ENCODE assay signal across 8 mouse cellular contexts in the genomic region with DNA sequence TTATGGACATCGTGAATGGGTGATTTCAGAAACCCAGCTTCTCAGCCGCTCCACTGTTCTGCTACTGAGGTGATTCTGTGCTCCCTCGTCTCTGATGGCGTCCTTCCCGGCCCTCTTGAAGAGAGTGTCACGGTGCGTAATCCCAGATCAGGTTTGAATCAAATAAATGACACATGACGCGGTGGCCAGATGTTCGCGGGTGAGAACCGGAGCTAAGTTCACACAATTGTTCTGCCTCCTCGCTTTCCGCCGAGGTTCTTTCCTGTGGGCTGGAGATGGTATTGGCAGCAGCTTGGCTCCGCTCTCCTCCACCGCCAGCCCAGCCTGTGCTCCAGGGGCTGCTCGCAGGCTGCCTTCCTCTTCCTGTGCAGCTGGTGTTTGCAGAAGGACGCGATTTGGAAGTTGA.
DNase-seq lines count a peak whose midpoint lies in the region; ATAC-seq and TF ChIP-seq lines count a peak whose summit lies in the region.
"Had no signal": no experiment of that assay in that cellular context is flagged by ENCODE, and none has a peak within 500 bp of the region (broad histone marks: within the 10 kb centered on the region; RNA-seq: fewer than 3 reads in every experiment).

No protein-coding gene starts in this region.

- H3K4me3 ChIP-seq in ES-Bruce4 (ENCODE audit: low read depth, low read length): peak overlapping the region; percentile 69
- H3K4me3 ChIP-seq in hindbrain, embryonic 16.5 days (ENCODE audit: low read length): peak overlapping the region; percentile 18
- H3K4me3 ChIP-seq in limb, embryonic 10.5 days: peak overlapping the region; percentile 21; the same call in 1 of the 2 replicates
- peak overlapping the region; percentile 86 for H3K4me3 ChIP-seq in megakaryocyte, embryonic 14.5 days (replicated peaks)
- peak overlapping the region; percentile 15 for H3K4me3 ChIP-seq in thymus, adult 2 months (ENCODE audit: control insufficient read depth, insufficient read depth, low read length)
- H3K4me3 ChIP-seq: neural tube, embryonic 12.5 days had no signal

- ATAC-seq in hindbrain, embryonic 16.5 days: peak; percentile 75; the same call in 1 of the 2 replicates

- H3K27me3 ChIP-seq in ES-Bruce4 (ENCODE audit: control insufficient read depth, insufficient read depth, low read length, poor library complexity, severe bottlenecking): no peaks in the 10 kb centered on the region
- no peaks in the 10 kb centered on the region for H3K27me3 ChIP-seq in hindbrain, embryonic 16.5 days (replicated peaks; ENCODE audit: control insufficient read depth, insufficient read depth, low read length)
- H3K27me3 ChIP-seq in limb, embryonic 10.5 days (ENCODE audit: low read depth, poor library complexity, severe bottlenecking): no peaks in the 10 kb centered on the region
- peaks cover 38% of the 10 kb centered on the region for H3K27me3 ChIP-seq in megakaryocyte, embryonic 14.5 days (replicated peaks)
- H3K27me3 ChIP-seq in thymus, adult 2 months (ENCODE audit: control insufficient read depth, insufficient read depth, low read length): no peaks in the 10 kb centered on the region
- H3K27me3 ChIP-seq: neural tube, embryonic 12.5 days had no signal

- no peak for TF ChIP-seq POLR2A in ES-Bruce4 (IDR thresholded peaks at IDR 0.05; ENCODE audit: insufficient read depth, low read length)
- TF ChIP-seq POLR2A in thymus, adult 2 months (IDR thresholded peaks at IDR 0.05; ENCODE audit: control insufficient read depth, extremely low read depth, insufficient read depth, low read length, poor library complexity): no peak

- DNase-seq in adrenal gland, adult 8-10 months: peak; percentile 50
- peak; percentile 54 for DNase-seq in gastrocnemius, postnatal 25 days
- DNase-seq in limb, embryonic 10.5 days (ENCODE audit: low spot score): peak; percentile 46
- DNase-seq in thymus, adult 2 months: peak; percentile 57

- peak overlapping the region; percentile 36 for H3K4me2 ChIP-seq in hindbrain, embryonic 16.5 days (ENCODE audit: low read length)
- H3K4me2 ChIP-seq: neural tube, embryonic 12.5 days had no signal

- no peaks in the 10 kb centered on the region for H3K36me3 ChIP-seq in ES-Bruce4 (ENCODE audit: control insufficient read depth, insufficient read depth, low read length, poor library complexity, severe bottlenecking)
- no peaks in the 10 kb centered on the region for H3K36me3 ChIP-seq in hindbrain, embryonic 16.5 days (ENCODE audit: control insufficient read depth, insufficient read depth, low read length)
- no peaks in the 10 kb centered on the region for H3K36me3 ChIP-seq in limb, embryonic 10.5 days
- no peaks in the 10 kb centered on the region for H3K36me3 ChIP-seq in megakaryocyte, embryonic 14.5 days (replicated peaks; ENCODE audit: low read length)
- H3K36me3 ChIP-seq in thymus, adult 2 months (ENCODE audit: control insufficient read depth, insufficient read depth, low read length): no peaks in the 10 kb centered on the region
- H3K36me3 ChIP-seq: neural tube, embryonic 12.5 days had no signal

- H3K9me3 ChIP-seq in ES-Bruce4 (replicated peaks; ENCODE audit: control insufficient read depth, insufficient read depth, low read length, poor library complexity, severe bottlenecking): no peaks in the 10 kb centered on the region
- no peaks in the 10 kb centered on the region for H3K9me3 ChIP-seq in hindbrain, embryonic 16.5 days (ENCODE audit: control insufficient read depth, low read length)
- no peaks in the 10 kb centered on the region for H3K9me3 ChIP-seq in limb, embryonic 10.5 days (replicated peaks)
- H3K9me3 ChIP-seq in megakaryocyte, embryonic 14.5 days: no peaks in the 10 kb centered on the region
- H3K9me3 ChIP-seq: neural tube, embryonic 12.5 days had no signal

- TF ChIP-seq EP300 in ES-Bruce4 (IDR thresholded peaks at IDR 0.05; ENCODE audit: insufficient read depth, low read depth, low read length): no peak

- no peak overlapping the region for H3K27ac ChIP-seq in ES-Bruce4 (ENCODE audit: insufficient read depth, low read length)
- peak overlapping the region; percentile 67; the same call in 1 of the 2 replicates for H3K27ac ChIP-seq in hindbrain, embryonic 16.5 days (ENCODE audit: low read depth, low read length)
- H3K27ac ChIP-seq in limb, embryonic 10.5 days: peak overlapping the region; percentile 11
- no peak overlapping the region for H3K27ac ChIP-seq in thymus, adult 2 months (ENCODE audit: control insufficient read depth, insufficient read depth, low read length)
- H3K27ac ChIP-seq: neural tube, embryonic 12.5 days had no signal

- TF ChIP-seq CTCF in ES-Bruce4 (IDR thresholded peaks at IDR 0.05; ENCODE audit: low read depth, low read length): no peak
- no peak for TF ChIP-seq CTCF in thymus, adult 2 months (IDR thresholded peaks at IDR 0.05; ENCODE audit: borderline replicate concordance, control insufficient read depth, extremely low read depth, insufficient read depth, low read length, poor library complexity)

- WGBS in hindbrain, embryonic 16.5 days: 54% methylated on average over 20 of the region's 20 CpGs
- 67% methylated on average over 20 of the region's 20 CpGs for WGBS in limb, embryonic 10.5 days
- WGBS in thymus, adult 2 months: under 1% methylated on average over 20 of the region's 20 CpGs

- no peaks in the 10 kb centered on the region for H3K4me1 ChIP-seq in ES-Bruce4 (ENCODE audit: control insufficient read depth, insufficient read depth, low read length)
- H3K4me1 ChIP-seq in hindbrain, embryonic 16.5 days (ENCODE audit: control insufficient read depth, insufficient read depth, low read depth, low read length): peaks cover 2% of the 10 kb centered on the region; the same call in 1 of the 2 replicates
- H3K4me1 ChIP-seq in limb, embryonic 10.5 days: peaks cover 12% of the 10 kb centered on the region
- H3K4me1 ChIP-seq in megakaryocyte, embryonic 14.5 days: peaks cover 61% of the 10 kb centered on the region
- peaks cover 17% of the 10 kb centered on the region for H3K4me1 ChIP-seq in thymus, adult 2 months (replicated peaks; ENCODE audit: control insufficient read depth, insufficient read depth, low read length)
- H3K4me1 ChIP-seq: neural tube, embryonic 12.5 days had no signal

- H3K9ac ChIP-seq in ES-Bruce4 (ENCODE audit: low read depth, poor library complexity, severe bottlenecking): no peak overlapping the region
- H3K9ac ChIP-seq in hindbrain, embryonic 16.5 days (ENCODE audit: low read depth, low read length): peak overlapping the region; percentile 25; the same call in 1 of the 2 replicates
- H3K9ac ChIP-seq: neural tube, embryonic 12.5 days had no signal

Comparison
In these comparisons a context has a peak if more than half of its experiments do, and no peak if none do; other contexts are left out.
1. H3K27ac ChIP-seq: peak in hindbrain, embryonic 16.5 days (single experiment) and limb, embryonic 10.5 days (single experiment); none in ES-Bruce4 (single experiment) and thymus, adult 2 months (single experiment).
2. H3K4me3 ChIP-seq: peak in every context shown above with its lines; median percentile 86 in megakaryocyte, embryonic 14.5 days; 69 in ES-Bruce4; 21 in limb, embryonic 10.5 days; 18 in hindbrain, embryonic 16.5 days; 15 in thymus, adult 2 months.
3. Peak in every context shown above with its lines, with median percentiles within 50 percentile points of each other: DNase-seq.